Mouse (Mus musculus) megakaryocyte, embryonic 14.5 days (primary cell): ENCODE results near the gene Cpa4.

ENCODE experiments used
- FLI1 ChIP-seq: IDR thresholded peaks from 2 replicates; pipeline ENCODE4 v1.6.1; 2012; ENCODE audit warnings: low read length, inconsistent platforms, mixed read lengths
- GATA1 ChIP-seq: IDR thresholded peaks from 3 replicates; pipeline ENCODE4 v1.6.1; 2012; ENCODE audit warnings: mixed read lengths, low read length, inconsistent platforms, borderline replicate concordance

DNA sequence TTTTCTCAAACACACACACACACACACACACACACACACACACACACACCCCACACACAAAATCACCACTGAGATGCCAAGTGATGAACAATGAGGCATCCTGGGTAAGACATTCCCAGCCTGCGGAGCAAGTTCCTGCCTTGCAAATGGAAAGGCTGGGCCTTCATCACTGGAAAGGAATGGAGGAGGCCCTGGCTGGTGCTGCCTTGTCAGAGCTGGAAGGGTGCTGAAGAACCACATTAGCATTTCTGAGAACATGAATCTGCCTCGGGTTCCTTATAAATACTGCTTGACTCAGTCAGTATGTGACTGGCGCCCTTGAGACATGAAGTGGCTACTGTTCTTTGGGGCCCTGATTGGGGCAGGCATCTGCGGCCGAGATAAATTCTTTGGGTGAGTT, at the start of gene Cpa4:
- no peak for TF ChIP-seq GATA1
- TF ChIP-seq FLI1, result no peak
